Mouse (Mus musculus) ES-E14 (cell line): ENCODE data around the gene 9530003J23Rik.

Experiments used
- MAFK ChIP-seq: IDR thresholded peaks from 2 replicates; pipeline ENCODE4 v1.6.1; 2014; ENCODE audit warnings: mild to moderate bottlenecking, low read depth, low read length, inconsistent platforms; ENCODE audit not compliant: insufficient read depth
- ZNF384 ChIP-seq: IDR thresholded peaks from 2 replicates; pipeline ENCODE4 v1.6.1; 2012; ENCODE audit warnings: low read depth, low read length, inconsistent platforms

GRCm38 (mm10) chr10:117216132-117216495, 22.4 kb downstream of the 9530003J23Rik start:
- TF ChIP-seq MAFK, result no peak
- no peak for TF ChIP-seq ZNF384
